ENCODE assay signal across 7 mouse cellular contexts in the genomic region with DNA sequence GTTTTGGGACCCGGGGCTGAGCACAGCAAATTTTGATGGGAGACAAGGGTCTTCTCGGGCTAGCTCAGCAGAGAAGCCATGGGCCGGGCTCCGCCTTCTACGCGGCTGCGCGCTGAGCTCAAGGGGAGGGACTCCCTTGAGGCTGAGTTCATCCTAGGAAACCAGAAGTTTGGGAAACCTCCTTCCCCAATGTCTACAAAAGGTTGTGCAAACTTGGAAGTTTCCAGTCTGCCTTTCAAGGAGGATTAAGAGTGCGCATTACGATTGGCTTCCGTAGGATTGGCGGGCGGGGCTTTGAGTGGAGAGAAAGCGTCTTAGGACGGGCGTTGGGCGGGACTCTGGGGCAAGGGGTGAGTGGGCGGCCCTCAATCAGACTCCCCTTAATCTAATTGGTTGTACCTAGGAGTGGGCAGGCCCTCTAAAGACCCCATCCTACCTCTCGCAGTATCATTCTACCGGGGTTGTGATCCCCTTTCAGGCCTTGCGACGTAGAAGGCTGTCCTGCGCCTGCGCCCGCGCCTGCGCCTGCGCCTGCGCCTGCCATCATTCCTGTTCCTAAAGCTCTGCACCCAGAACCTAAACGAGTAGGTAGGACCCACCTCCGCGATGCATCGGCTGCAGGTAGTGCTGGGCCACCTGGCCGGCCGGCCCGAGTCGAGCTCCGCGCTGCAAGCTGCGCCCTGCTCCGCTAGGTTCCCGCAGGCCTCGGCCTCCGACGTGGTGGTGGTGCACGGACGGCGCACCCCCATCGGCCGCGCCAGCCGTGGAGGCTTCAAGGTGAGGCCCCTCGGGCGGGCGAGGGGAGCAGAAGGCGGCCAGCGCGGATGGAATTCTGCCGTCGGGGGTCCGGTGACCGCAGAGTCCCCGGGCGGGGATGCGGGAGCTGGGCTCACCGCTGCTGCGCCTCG. TPM values are rescaled to one million over a fixed set of nuclear protein-coding genes. Genes with fewer than 3 reads are reported as not detected.
DNase-seq lines count a peak whose midpoint lies in the region; ATAC-seq lines count a peak whose summit lies in the region.

Gene Myd88, minus strand, starts transcription at position 503 of the 908 bp plus-strand sequence.

- H3K27ac ChIP-seq in embryonic facial prominence, embryonic 12.5 days, result peak within 1 kb of the TSS; percentile 92
- peak within 1 kb of the TSS; percentile 63 for H3K27ac ChIP-seq in limb, embryonic 11.5 days (replicated peaks; ENCODE audit: low read depth, low read length)
- peak within 1 kb of the TSS; percentile 82 for H3K27ac ChIP-seq in midbrain, embryonic 14.5 days (replicated peaks; ENCODE audit: low read depth, low read length)

- ATAC-seq in embryonic facial prominence, embryonic 12.5 days (ENCODE audit: insufficient number of reproducible peaks, insufficient read depth, low FRiP score, low TSS enrichment), result peak; percentile 99
- ATAC-seq in limb, embryonic 11.5 days (ENCODE audit: insufficient number of reproducible peaks, low FRiP score, low TSS enrichment, low read depth), result peak; percentile 97
- peak; percentile 96 for ATAC-seq in midbrain, embryonic 14.5 days (ENCODE audit: low FRiP score, low TSS enrichment)

- peak within 1 kb of the TSS; percentile 88 for H3K9ac ChIP-seq in embryonic facial prominence, embryonic 12.5 days
- peak within 1 kb of the TSS; percentile 78 for H3K9ac ChIP-seq in limb, embryonic 11.5 days (ENCODE audit: low read length)
- peak within 1 kb of the TSS; percentile 76 for H3K9ac ChIP-seq in midbrain, embryonic 14.5 days (replicated peaks; ENCODE audit: low read length)

- H3K4me1 ChIP-seq in embryonic facial prominence, embryonic 12.5 days, result peaks cover 20% of the 10 kb centered on the region
- H3K4me1 ChIP-seq in limb, embryonic 11.5 days (ENCODE audit: control insufficient read depth, insufficient read depth, low read length), result peaks cover 11% of the 10 kb centered on the region; the same call in 1 of the 2 replicates
- H3K4me1 ChIP-seq in midbrain, embryonic 14.5 days (ENCODE audit: control insufficient read depth, insufficient read depth, low read length), result peaks cover 24% of the 10 kb centered on the region

- peaks cover 30% of the 10 kb centered on the region for H3K36me3 ChIP-seq in embryonic facial prominence, embryonic 12.5 days
- H3K36me3 ChIP-seq in limb, embryonic 11.5 days (ENCODE audit: control insufficient read depth, insufficient read depth, low read length), result peaks cover 3% of the 10 kb centered on the region; the same call in 1 of the 2 replicates
- peaks cover 29% of the 10 kb centered on the region for H3K36me3 ChIP-seq in midbrain, embryonic 14.5 days (ENCODE audit: control insufficient read depth, insufficient read depth, low read length)

- peaks cover 5% of the 10 kb centered on the region; the same call in 1 of the 2 replicates for H3K27me3 ChIP-seq in embryonic facial prominence, embryonic 12.5 days
- H3K27me3 ChIP-seq in limb, embryonic 11.5 days (ENCODE audit: control insufficient read depth, insufficient read depth, low read length), result 0 out of 2 replicates have a peak, but pooled peaks cover 2% of the 10 kb centered on the region
- H3K27me3 ChIP-seq in midbrain, embryonic 14.5 days (ENCODE audit: control insufficient read depth, insufficient read depth, low read length), result peaks cover 5% of the 10 kb centered on the region

- H3K4me2 ChIP-seq in embryonic facial prominence, embryonic 12.5 days (replicated peaks), result peak within 1 kb of the TSS; percentile 71
- H3K4me2 ChIP-seq in limb, embryonic 11.5 days (ENCODE audit: low read depth, severe bottlenecking), result peak within 1 kb of the TSS; percentile 77
- peak within 1 kb of the TSS; percentile 79 for H3K4me2 ChIP-seq in midbrain, embryonic 14.5 days (ENCODE audit: low read length)

- WGBS in embryonic facial prominence, embryonic 12.5 days, result under 1% methylated on average over 67 of the region's 68 CpGs
- under 1% methylated on average over 68 of the region's 68 CpGs for WGBS in limb, embryonic 11.5 days
- under 1% methylated on average over 68 of the region's 68 CpGs for WGBS in midbrain, embryonic 14.5 days

- DNase-seq in adrenal gland, postnatal 25 days, result peak; percentile 93
- DNase-seq in heart, adult 11 months, result peak; percentile 100
- peak; percentile 96 for DNase-seq in kidney, adult 18-20 months
- peak; percentile 92 for DNase-seq in limb, embryonic 11.5 days (ENCODE audit: low spot score)
- DNase-seq in midbrain, embryonic 14.5 days, result peak; percentile 94
- DNase-seq in spleen, adult 18-20 months, result peak; percentile 87 to 88

- peak within 1 kb of the TSS; percentile 88 for H3K4me3 ChIP-seq in embryonic facial prominence, embryonic 12.5 days
- peak within 1 kb of the TSS; percentile 70 for H3K4me3 ChIP-seq in limb, embryonic 11.5 days (ENCODE audit: low read depth, low read length)
- H3K4me3 ChIP-seq in midbrain, embryonic 14.5 days (replicated peaks; ENCODE audit: low read depth, low read length), result peak within 1 kb of the TSS; percentile 68

- no peaks in the 10 kb centered on the region for H3K9me3 ChIP-seq in embryonic facial prominence, embryonic 12.5 days
- no peaks in the 10 kb centered on the region for H3K9me3 ChIP-seq in limb, embryonic 11.5 days (ENCODE audit: control insufficient read depth, low read length)
- H3K9me3 ChIP-seq in midbrain, embryonic 14.5 days (ENCODE audit: control insufficient read depth, low read length), result no peaks in the 10 kb centered on the region

RNA-seq across cellular contexts. Expression of gene Myd88, which starts in this region (rescaled TPM):
- total RNA-seq in adrenal gland, postnatal 25 days (2021), result 23.7 and 32.1 TPM in 2 replicates
- polyA plus RNA-seq in embryonic facial prominence, embryonic 12.5 days (2016; fragmentation: Nextera tagmentation; extraction: Ambion mirVana), result 11.6 and 11.8 TPM in 2 replicates
- 9.5 and 10.6 TPM in 2 replicates for polyA plus RNA-seq in limb, embryonic 11.5 days (2014; fragmentation: Nextera tagmentation; extraction: Ambion mirVana)
- polyA plus RNA-seq in midbrain, embryonic 14.5 days (2014; fragmentation: Nextera tagmentation; extraction: Ambion mirVana), result 3.4 and 5.6 TPM in 2 replicates

Comparison
In these comparisons a context has a peak if more than half of its experiments do, and no peak if none do; other contexts are left out.
1. Peak in every context shown above with its lines: DNase-seq, ATAC-seq, H3K4me3 ChIP-seq and H3K27ac ChIP-seq.